Mouse (Mus musculus): ENCODE data around the gene Gm42791.

DNA sequence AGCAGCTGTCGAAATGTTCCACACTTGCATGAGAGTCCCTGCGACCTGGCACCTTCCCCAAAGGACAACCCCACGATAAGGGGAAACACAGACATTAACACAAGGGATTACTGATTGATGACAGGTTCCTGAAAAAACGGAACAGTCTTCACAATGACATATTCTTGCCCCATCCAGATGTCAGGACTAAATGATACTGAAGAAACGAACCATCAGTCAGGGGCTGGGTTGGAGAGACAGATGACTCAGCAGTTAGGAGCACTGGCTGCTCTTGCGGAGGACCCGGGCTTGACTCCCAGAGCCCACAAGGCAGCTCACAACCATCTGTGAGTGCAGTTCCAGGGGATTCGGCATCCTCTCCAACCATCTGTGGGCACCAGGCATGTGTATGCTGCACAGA lies 132.8 kb downstream of the Gm42791 start:
- TF ChIP-seq GATA1 (IDR thresholded peaks at IDR 0.05; ENCODE audit: low read length) = no peak
- TF ChIP-seq TAL1 (IDR thresholded peaks at IDR 0.05; ENCODE audit: low read length) = no peak

Data from erythroblast, embryonic 14.5 days (primary cell).